Mouse (Mus musculus) bone marrow, adult 2 months (tissue): Measurements from ENCODE around the gene Dtnbp1. TPM values are rescaled to one million over a fixed set of nuclear protein-coding genes. Genes with fewer than 3 reads are reported as not detected.

ENCODE experiments used
- H3K27ac ChIP-seq: fragments of 200-500 bp; 2 replicates; pipeline ENCODE4 v1.5.1; 2012; ENCODE audit warnings: low read depth, mild to moderate bottlenecking, control low read depth, inconsistent platforms, low read length; ENCODE audit not compliant: control insufficient read depth, poor library complexity, insufficient read depth
- H3K4me1 ChIP-seq: fragments of 200-500 bp; 2 replicates; pipeline ENCODE4 v1.6.1; 2011; ENCODE audit warnings: low read length; ENCODE audit not compliant: control insufficient read depth, insufficient read depth
- H3K4me3 ChIP-seq: fragments of 200-500 bp; replicated peaks from 2 replicates; pipeline ENCODE3; 2011; ENCODE audit warnings: mild to moderate bottlenecking, low read depth, low read length, control low read depth; ENCODE audit not compliant: control insufficient read depth
- CTCF ChIP-seq: fragments of 200-500 bp; IDR thresholded peaks from 2 replicates; pipeline ENCODE4 v1.5.1; 2011; ENCODE audit warnings: low read length, control low read depth; ENCODE audit not compliant: control insufficient read depth, insufficient read depth
- POLR2A ChIP-seq: fragments of 200-500 bp; IDR thresholded peaks from 2 replicates; pipeline ENCODE4 v1.6.1; 2011; ENCODE audit warnings: low read depth, mild to moderate bottlenecking, control low read depth, low read length, borderline replicate concordance; ENCODE audit not compliant: control insufficient read depth
- WGBS: fragments of 180-500 bp; shearing (Covaris S2); methylation state at CpG from one replicate; pipeline ENCODE4 v1.1.7; 2018; 5-methylcytosine and 5-hydroxymethylcytosine counted together
- polyA plus RNA-seq: library from polyadenylated mRNA; stranded (reverse); fragments of >200 nt; gene quantifications from 2 replicates; pipeline ENCODE4 v1.2.4, GENCODE M21; 2011; ENCODE audit warnings: low replicate concordance; ENCODE audit not compliant: missing spikeins, insufficient read depth, insufficient read length

The Dtnbp1 gene
- polyA plus RNA-seq, 1 experiment: 27.6 TPM

- TF ChIP-seq POLR2A: no peak
- TF ChIP-seq CTCF: no peak
- Histone ChIP-seq H3K4me3 (no peak overlapping the region), H3K4me1 (no peaks in the 10 kb centered on the region; the same call in 1 of the 2 replicates), H3K27ac (no peak overlapping the region)
- WGBS: 55% methylated on average over 4 of the region's 4 CpGs
Observed at GRCm38 (mm10) chr13:45032484-45032883, 30.5 kb upstream of the Dtnbp1 start.

GRCm38 (mm10) chr13:45031748-45032147 lies 29.8 kb upstream of the Dtnbp1 start:
- WGBS: 7% methylated on average over 7 of the region's 7 CpGs
- Histone ChIP-seq H3K27ac (no peak overlapping the region), H3K4me1 (no peaks in the 10 kb centered on the region; the same call in 1 of the 2 replicates), H3K4me3 (no peak overlapping the region)
- TF ChIP-seq POLR2A: no peak
- no peak for TF ChIP-seq CTCF

GRCm38 (mm10) chr13:45031314-45031713 lies 29.4 kb upstream of the Dtnbp1 start:
- Histone ChIP-seq H3K4me1 (no peaks in the 10 kb centered on the region; the same call in 1 of the 2 replicates), H3K4me3 (no peak overlapping the region), H3K27ac (no peak overlapping the region)
- TF ChIP-seq CTCF: no peak
- no peak for TF ChIP-seq POLR2A
- 35% methylated on average over 10 of the region's 10 CpGs for WGBS

- Histone ChIP-seq H3K27ac (no peak overlapping the region), H3K4me1 (no peaks in the 10 kb centered on the region; the same call in 1 of the 2 replicates), H3K4me3 (no peak overlapping the region)
- peak; percentile 100 for TF ChIP-seq CTCF
- TF ChIP-seq POLR2A: peak; percentile 21; the same call in 1 of the 2 replicates
- 7% methylated on average over 12 of the region's 12 CpGs for WGBS
Observed at GRCm38 (mm10) chr13:45030830-45031229, 28.9 kb upstream of the Dtnbp1 start.

GRCm38 (mm10) chr13:45029791-45030190 lies 27.8 kb upstream of the Dtnbp1 start:
- no peak overlapping the region for H3K27ac ChIP-seq
- no peak overlapping the region for H3K4me3 ChIP-seq
- H3K4me1 ChIP-seq: peaks cover 1% of the 10 kb centered on the region; the same call in 1 of the 2 replicates
- WGBS: 60% methylated on average over 1 of the region's 1 CpGs
- no peak for TF ChIP-seq CTCF
- TF ChIP-seq POLR2A: no peak

- H3K4me3 ChIP-seq: no peak overlapping the region
- TF ChIP-seq CTCF (no peak), POLR2A (no peak)
- no peak overlapping the region for H3K27ac ChIP-seq
- 64% methylated on average over 3 of the region's 3 CpGs for WGBS
- H3K4me1 ChIP-seq: peaks cover 1% of the 10 kb centered on the region; the same call in 1 of the 2 replicates
Observed at GRCm38 (mm10) chr13:45026291-45026690, 24.3 kb upstream of the Dtnbp1 start.

- TF ChIP-seq CTCF (no peak), POLR2A (no peak)
- WGBS: 76% methylated on average over 10 of the region's 10 CpGs
- H3K4me1 ChIP-seq: peaks cover 1% of the 10 kb centered on the region; the same call in 1 of the 2 replicates
Observed at GRCm38 (mm10) chr13:45024821-45025220, 22.9 kb upstream of the Dtnbp1 start.

GRCm38 (mm10) chr13:45023356-45024150 lies 21.6 kb upstream of the Dtnbp1 start:
- peaks cover 1% of the 10 kb centered on the region; the same call in 1 of the 2 replicates for H3K4me1 ChIP-seq
- H3K27ac ChIP-seq: no peak overlapping the region
- no peak overlapping the region for H3K4me3 ChIP-seq
- WGBS: 76% methylated on average over 20 of the region's 20 CpGs
- TF ChIP-seq CTCF (no peak), POLR2A (no peak)

More at GRCm38 (mm10) chr13:45024821-45025220, 22.9 kb upstream of the Dtnbp1 start:
- Histone ChIP-seq H3K27ac (no peak overlapping the region), H3K4me3 (no peak overlapping the region)
